Mouse (Mus musculus) midbrain, embryonic 12.5 days (tissue): ENCODE data around the gene Tbr1. TPM values are rescaled to one million over a fixed set of nuclear protein-coding genes. Genes with fewer than 3 reads are reported as not detected.
A peak's percentile ranks its signal among the peaks of the same experiment; 100 is the strongest.

ENCODE experiments used
- ATAC-seq: fragments of 200-750 bp; cut with Nextera tagmentation; 2 replicates; pipeline ENCODE4 v1.8.0; 2017; ENCODE audit warnings: low read depth, moderate TSS enrichment, moderate library complexity; ENCODE audit not compliant: low FRiP score
- H3K27ac ChIP-seq: fragments of 300-500 bp; sonication (generic); replicated peaks from 2 replicates; pipeline ENCODE4 v1.5.1; 2016; ENCODE audit warnings: mild to moderate bottlenecking
- H3K27me3 ChIP-seq: fragments of 300-500 bp; sonication (generic); 2 replicates; pipeline ENCODE4 v1.6.1; 2016; ENCODE audit warnings: mild to moderate bottlenecking
- H3K36me3 ChIP-seq: fragments of 300-500 bp; sonication (generic); 2 replicates; pipeline ENCODE4 v1.6.1; 2016
- H3K4me1 ChIP-seq: fragments of 300-500 bp; sonication (generic); 2 replicates; pipeline ENCODE4 v1.6.1; 2016
- H3K4me2 ChIP-seq: fragments of 300-500 bp; sonication (generic); replicated peaks from 2 replicates; pipeline ENCODE4 v1.6.1; 2016; ENCODE audit warnings: mild to moderate bottlenecking, moderate library complexity
- H3K4me3 ChIP-seq: fragments of 300-500 bp; sonication (generic); 2 replicates; pipeline ENCODE4 v1.5.1; 2016; ENCODE audit warnings: mild to moderate bottlenecking
- H3K9ac ChIP-seq: fragments of 300-500 bp; sonication (generic); replicated peaks from 2 replicates; pipeline ENCODE4 v1.6.1; 2016; ENCODE audit warnings: mild to moderate bottlenecking, moderate library complexity
- H3K9me3 ChIP-seq: fragments of 300-500 bp; sonication (generic); 2 replicates; pipeline ENCODE4 v1.6.1; 2016; ENCODE audit warnings: mild to moderate bottlenecking
- whole genome bisulfite sequencing: fragments of 180-500 bp; shearing (Covaris S2); methylation state at CpG from one replicate; pipeline ENCODE4 v1.1.7; 2016; 5-methylcytosine and 5-hydroxymethylcytosine counted together
- microRNA-seq: library from miRNA; unstranded; fragments of <30 nt; microRNA quantifications from one replicate; pipeline ENCODE4, GENCODE M21; 2017
- polyA plus RNA-seq: library from polyadenylated mRNA; unstranded; fragments of >200 nt; fragmentation: Nextera tagmentation; extraction: Ambion mirVana; gene quantifications from 2 replicates; pipeline ENCODE4 v1.2.1, GENCODE M21; 2016

The Tbr1 gene
- polyA plus RNA-seq, 1 experiment from 2014 or later: 1.5 TPM

DNA sequence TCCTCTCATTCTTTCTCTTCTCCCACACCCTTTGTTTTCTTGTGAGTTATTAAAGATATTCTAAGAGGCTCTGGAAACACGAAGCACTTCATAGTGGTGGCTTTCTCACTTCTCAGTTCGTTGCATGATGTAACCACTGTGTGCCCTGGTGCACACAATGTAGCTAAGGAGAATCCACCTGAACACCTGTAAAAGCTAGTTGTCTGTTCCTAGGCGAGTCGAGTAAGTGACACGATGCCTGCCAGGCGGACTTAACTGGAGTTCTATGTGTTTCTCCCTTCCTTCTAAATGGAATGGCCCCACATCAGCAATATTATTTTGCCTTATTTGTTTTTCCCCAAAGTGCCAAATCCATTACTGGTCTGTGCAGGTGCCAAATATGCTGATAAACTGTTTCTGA is 10.4 kb downstream of the Tbr1 start:
- Histone ChIP-seq H3K36me3 (no peaks in the 10 kb centered on the region), H3K4me2 (no peak overlapping the region), H3K9ac (no peak overlapping the region), H3K4me3 (no peak overlapping the region), H3K4me1 (peaks cover 15% of the 10 kb centered on the region), H3K9me3 (no peaks in the 10 kb centered on the region), H3K27me3 (peaks cover 67% of the 10 kb centered on the region), H3K27ac (no peak overlapping the region)
- ATAC-seq: no peak
- 5% methylated on average over 6 of the region's 6 CpGs for whole genome bisulfite sequencing

DNA sequence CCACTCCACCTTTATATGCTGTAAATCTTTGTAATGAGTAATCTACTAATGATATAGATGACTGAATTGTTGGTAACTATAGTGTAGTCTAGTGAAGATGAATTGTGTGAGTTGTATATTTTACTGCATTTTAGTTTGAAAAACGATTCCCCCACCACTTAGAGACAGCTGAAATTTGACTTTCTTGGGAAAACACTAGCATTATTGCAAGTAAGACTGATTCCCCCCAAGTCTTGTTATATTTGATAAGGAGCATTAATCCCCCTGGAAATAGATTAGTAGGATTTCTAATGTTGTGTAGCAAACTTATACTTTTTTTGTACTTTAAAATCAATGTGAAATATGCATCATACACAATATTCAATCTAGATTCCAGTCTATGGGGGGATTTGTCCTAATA is 10.8 kb downstream of the Tbr1 start:
- Histone ChIP-seq H3K4me3 (no peak overlapping the region), H3K4me1 (peaks cover 15% of the 10 kb centered on the region), H3K27me3 (peaks cover 65% of the 10 kb centered on the region), H3K27ac (no peak overlapping the region), H3K36me3 (no peaks in the 10 kb centered on the region), H3K9me3 (no peaks in the 10 kb centered on the region), H3K9ac (no peak overlapping the region), H3K4me2 (no peak overlapping the region)
- ATAC-seq: no peak
- 26% methylated on average over 1 of the region's 1 CpGs for WGBS

DNA sequence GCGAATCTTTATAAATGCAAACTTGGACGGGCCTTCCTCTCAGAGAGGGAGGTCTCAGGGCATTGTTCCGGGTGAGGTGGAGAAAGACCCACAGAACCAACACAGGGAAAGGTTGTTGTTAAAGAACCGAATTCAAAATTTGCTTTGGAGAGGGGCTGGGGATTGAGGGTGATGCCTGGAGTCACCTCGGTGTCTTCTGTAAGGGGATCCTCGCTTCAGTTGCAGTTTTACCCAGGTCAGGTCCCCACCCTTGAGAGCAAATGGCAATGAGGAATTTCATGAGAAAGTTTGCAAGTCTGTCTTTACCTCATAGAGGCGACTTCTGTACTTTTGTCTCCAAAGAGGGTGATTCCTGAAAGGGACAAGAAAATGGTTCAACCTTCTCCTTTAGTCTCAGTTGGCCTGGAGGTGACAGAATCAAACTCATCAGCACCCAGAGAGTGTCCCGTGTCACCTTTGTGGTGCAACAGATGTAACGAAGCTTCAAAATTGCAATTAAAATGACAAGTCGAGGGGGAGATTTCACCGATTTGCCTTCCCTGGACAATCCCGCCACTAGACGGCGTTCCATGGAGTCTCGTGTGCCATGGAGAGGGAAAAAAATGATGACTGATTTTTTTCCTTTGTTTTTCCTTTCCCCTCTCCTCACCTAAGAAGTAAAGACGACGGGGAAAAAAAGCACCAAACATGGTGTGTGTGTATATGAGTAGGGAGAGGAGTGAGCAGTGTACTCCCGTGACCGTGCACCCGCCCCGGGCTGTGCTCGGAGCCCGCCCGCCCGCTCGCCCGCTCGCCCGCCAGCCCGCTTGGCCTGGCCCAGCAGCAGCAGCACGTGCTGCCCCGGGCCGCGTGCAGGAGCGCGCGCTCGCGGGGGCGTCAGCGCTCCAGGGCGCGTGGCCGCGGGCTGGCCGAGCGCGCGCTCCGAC is 12.1 kb downstream of the Tbr1 start:
- peak; percentile 74 for ATAC-seq
- no peaks in the 10 kb centered on the region for H3K36me3 ChIP-seq
- H3K9me3 ChIP-seq: no peaks in the 10 kb centered on the region
- 1% methylated on average over 40 of the region's 50 CpGs for WGBS
- peaks cover 18% of the 10 kb centered on the region for H3K4me1 ChIP-seq
- H3K9ac ChIP-seq: peak overlapping the region; percentile 57
- peak overlapping the region; percentile 50 for H3K27ac ChIP-seq
- H3K27me3 ChIP-seq: peaks cover 54% of the 10 kb centered on the region
- H3K4me3 ChIP-seq: peak overlapping the region; percentile 47
- H3K4me2 ChIP-seq: peak overlapping the region; percentile 68

DNA sequence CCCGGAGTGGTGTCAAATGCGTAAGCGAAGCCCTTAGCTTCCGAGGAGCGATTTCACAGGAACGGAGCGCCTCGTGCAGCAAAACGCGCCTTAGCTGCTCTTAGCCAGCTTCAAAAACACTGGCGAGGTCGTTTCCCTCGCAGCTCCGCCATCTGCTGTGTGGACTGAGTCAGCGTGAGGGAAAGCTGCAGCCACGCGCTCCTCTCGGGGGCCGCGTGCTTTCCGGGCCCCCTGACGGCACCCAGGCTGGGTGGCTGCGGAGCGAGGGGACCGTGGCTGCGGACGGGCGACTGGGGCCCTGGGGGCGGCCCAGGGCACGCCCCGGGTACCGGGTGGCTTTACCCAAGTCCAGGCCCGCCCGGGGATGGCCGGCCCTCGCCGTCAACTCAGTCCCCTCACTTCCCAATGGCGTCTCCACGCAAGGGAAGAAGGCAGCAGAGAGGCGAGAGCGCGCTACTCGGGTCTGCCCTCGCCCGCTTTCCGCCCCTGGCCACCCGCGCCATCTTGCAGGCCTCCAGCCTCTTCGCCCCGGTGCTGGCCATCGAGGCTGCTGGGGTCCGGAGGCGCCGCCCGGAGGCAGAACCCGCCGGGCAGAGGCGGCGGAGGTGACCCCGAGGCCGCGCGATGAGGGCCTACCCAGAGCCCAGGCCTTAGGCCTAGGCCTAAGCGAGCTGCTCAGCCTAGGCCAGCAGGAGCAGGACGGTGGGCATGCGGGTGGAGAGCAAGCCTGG is 13.0 kb downstream of the Tbr1 start:
- Histone ChIP-seq H3K9me3 (no peaks in the 10 kb centered on the region), H3K4me2 (peak overlapping the region; percentile 68), H3K36me3 (no peaks in the 10 kb centered on the region), H3K27ac (peak overlapping the region; percentile 50), H3K27me3 (peaks cover 44% of the 10 kb centered on the region), H3K9ac (peak overlapping the region; percentile 57), H3K4me3 (peak overlapping the region; percentile 47), H3K4me1 (peaks cover 18% of the 10 kb centered on the region)
- WGBS: 4% methylated on average over 62 of the region's 66 CpGs
- ATAC-seq: peak; percentile 64

DNA sequence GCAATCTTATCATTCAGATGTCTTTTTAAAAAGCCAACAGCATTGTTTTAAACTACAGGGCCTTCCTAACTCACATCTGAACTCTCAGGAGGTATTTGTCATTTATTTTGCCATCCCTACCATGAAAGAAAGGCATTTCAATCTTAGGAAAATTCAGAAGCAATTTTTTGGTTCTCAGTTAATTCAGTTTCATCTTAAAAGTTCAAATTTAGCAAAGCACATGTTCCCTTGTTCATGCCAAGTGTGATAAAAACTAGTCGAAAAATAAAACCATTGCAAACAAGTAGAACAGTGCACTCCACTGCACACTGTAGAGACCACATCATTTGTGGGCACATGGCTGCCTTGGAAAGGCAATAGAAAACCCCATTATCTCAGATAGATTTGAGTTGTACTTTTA is 15.5 kb downstream of the Tbr1 start:
- Histone ChIP-seq H3K9ac (no peak overlapping the region), H3K4me1 (peaks cover 9% of the 10 kb centered on the region), H3K4me3 (no peak overlapping the region), H3K27me3 (peaks cover 21% of the 10 kb centered on the region), H3K36me3 (no peaks in the 10 kb centered on the region), H3K27ac (no peak overlapping the region), H3K4me2 (no peak overlapping the region), H3K9me3 (no peaks in the 10 kb centered on the region)
- ATAC-seq: no peak
- WGBS: 79% methylated on average over 1 of the region's 1 CpGs

DNA sequence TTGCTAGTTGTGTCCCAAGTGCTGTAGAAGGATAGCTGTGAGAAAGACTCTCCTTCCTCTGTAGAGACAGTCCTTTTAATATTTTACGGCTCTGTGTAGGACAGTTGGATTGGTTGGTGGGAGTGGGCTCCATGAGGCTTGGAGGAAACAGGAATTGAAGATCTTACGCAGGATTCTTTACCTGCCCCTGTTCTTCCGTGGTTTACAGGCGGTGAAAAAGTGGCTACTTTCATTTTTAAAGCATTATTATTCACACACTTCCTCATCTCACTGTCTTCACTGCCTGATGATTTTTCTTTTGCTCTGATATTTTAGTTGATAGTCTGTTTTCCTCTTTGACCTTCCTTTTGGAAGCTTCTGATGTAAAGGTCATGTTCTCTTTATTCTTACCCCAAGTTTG is 17.5 kb downstream of the Tbr1 start:
- Histone ChIP-seq H3K27me3 (peaks cover 10% of the 10 kb centered on the region), H3K36me3 (no peaks in the 10 kb centered on the region), H3K9me3 (no peaks in the 10 kb centered on the region), H3K4me1 (peaks cover 7% of the 10 kb centered on the region), H3K27ac (no peak overlapping the region), H3K4me3 (no peak overlapping the region), H3K9ac (no peak overlapping the region), H3K4me2 (no peak overlapping the region)
- no peak for ATAC-seq
- whole genome bisulfite sequencing: 86% methylated on average over 4 of the region's 4 CpGs

DNA sequence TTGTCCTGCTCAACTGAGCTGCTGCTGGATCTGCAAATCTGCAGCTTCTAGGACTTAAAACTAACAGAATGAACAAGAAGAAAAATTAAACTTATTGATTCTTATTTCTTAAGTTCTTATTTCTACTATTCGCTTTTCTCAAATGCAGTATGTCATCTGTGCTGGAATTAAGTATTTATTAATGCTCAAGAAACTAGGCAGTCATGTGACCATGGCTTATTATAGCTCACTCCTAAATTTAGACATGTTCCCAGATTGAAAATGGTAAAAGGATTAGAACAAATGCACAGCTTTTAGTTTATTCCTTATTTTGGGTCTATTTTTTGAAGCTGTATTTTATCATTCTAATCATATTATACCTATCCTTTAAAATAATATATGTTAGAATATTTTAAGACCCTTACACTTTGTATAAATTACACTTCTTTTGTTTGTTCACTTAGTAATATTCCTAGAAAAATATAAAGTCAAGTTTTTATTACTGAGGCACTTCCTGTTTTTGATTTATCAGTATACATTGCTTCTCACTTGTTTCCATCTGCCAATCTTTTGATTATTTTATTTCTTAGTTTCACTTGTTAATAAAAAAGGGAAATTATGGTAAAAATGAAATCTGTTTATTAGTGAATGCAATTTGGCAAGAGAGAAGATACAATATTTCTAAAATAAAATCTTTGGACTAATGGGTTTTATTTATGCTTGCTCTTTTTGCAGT is 20.9 kb downstream of the Tbr1 start:
- Histone ChIP-seq H3K27me3 (no peaks in the 10 kb centered on the region), H3K36me3 (no peaks in the 10 kb centered on the region), H3K4me2 (no peak overlapping the region), H3K9ac (no peak overlapping the region), H3K9me3 (no peaks in the 10 kb centered on the region), H3K4me1 (peaks cover 3% of the 10 kb centered on the region; the same call in 1 of the 2 replicates), H3K4me3 (no peak overlapping the region), H3K27ac (no peak overlapping the region)
- WGBS: 81% methylated on average over 1 of the region's 1 CpGs
- no peak for ATAC-seq

DNA sequence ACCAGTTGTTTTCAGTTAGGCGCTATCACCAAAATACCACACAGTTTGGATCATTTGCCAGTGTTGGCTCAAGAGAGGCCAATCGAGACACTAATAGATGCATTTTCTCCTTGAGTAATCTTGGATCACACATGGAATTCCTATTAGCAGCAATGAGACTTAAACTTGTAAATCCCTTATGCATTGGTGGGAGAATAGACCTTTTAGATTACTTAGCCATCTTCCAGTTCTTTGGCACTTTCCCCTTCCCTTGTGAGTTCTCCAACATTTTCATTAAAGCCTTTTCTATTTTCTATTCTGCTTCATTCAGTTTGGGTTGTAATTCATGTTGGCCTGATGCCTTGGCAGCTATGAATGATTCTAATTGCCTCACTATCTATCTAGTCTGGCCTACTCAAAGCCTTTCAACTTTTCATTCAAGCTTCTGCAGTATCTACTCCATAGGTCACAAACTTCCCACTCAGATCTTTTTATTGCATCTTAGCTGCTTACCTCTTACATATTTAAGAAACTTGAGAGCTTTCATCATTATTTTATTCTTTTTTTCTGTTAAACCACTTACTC is 34.6 kb downstream of the Tbr1 start:
- 75% methylated on average over 2 of the region's 2 CpGs for WGBS
- Histone ChIP-seq H3K36me3 (no peaks in the 10 kb centered on the region), H3K27ac (no peak overlapping the region), H3K4me2 (no peak overlapping the region), H3K9me3 (no peaks in the 10 kb centered on the region), H3K9ac (no peak overlapping the region), H3K27me3 (no peaks in the 10 kb centered on the region), H3K4me1 (no peaks in the 10 kb centered on the region), H3K4me3 (no peak overlapping the region)
- ATAC-seq: no peak

Small RNAs within 50 kb of the gene (microRNA-seq; reads per million reads assigned to microRNA genes)
- gene Gm22403: not detected

Other genes starting within 250 kb of the Tbr1 start
- 27.4 and 31.1 TPM in 2 replicates for gene Tank, start 224.3 kb upstream of the Tbr1 start, polyA plus RNA-seq
- 228 and 232 TPM in 2 replicates for gene Psmd14, start 91.2 kb upstream of the Tbr1 start, polyA plus RNA-seq
- 1.4 and 2.0 TPM in 2 replicates for gene Slc4a10, start 243.5 kb downstream of the Tbr1 start, polyA plus RNA-seq